Mouse (Mus musculus) ES-Bruce4 (cell line): ENCODE results near the gene Unkl.

Source experiments
- CTCF ChIP-seq: IDR thresholded peaks from one replicate; pipeline ENCODE4 v1.8.1; 2011; ENCODE audit warnings: low read depth, low read length
- EP300 ChIP-seq: IDR thresholded peaks from 2 replicates; pipeline ENCODE4 v1.6.1; 2011; ENCODE audit warnings: low read depth, low read length; ENCODE audit not compliant: insufficient read depth
- POLR2A ChIP-seq: IDR thresholded peaks from one replicate; pipeline ENCODE4 v1.8.1; 2011; ENCODE audit warnings: low read length; ENCODE audit not compliant: insufficient read depth

DNA sequence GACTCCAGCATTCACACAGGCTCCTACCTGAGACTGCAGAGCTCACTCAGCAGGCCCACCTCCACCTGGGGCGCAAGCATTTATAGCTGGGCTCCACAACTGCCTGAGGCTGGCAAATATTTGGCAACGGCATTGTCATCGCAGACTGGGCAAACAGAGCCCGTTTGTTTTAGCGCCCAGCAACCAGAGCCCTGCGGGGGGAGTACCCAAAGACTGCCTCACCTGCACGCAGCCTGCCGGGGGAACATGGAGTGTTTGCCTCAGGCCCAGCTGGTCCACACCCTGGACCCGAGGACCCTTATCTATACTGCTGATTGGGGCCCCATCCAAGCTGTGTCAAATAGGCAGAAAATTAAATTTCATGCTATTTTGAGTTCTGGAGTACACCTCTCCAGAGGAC is 12.8 kb upstream of the Unkl start, which contains the start of gene Gm38655:
- TF ChIP-seq POLR2A (no peak), CTCF (no peak), EP300 (no peak)
